Mouse (Mus musculus) heart, embryonic 12.5 days (tissue): ENCODE measurements at regions not wholly inside any gene's neighbourhood (a gene's known extent, or its start where the extent isn't known, plus 50 kb on each side); places are given as distances from the start of the nearest gene placed in this dataset.

ENCODE experiments used
- ATAC-seq: fragments of 200-750 bp; cut with Nextera tagmentation; 2 replicates; pipeline ENCODE4 v1.8.0; 2017; ENCODE audit warnings: moderate TSS enrichment, moderate library complexity; ENCODE audit not compliant: insufficient number of reproducible peaks, low FRiP score
- H3K27ac ChIP-seq: fragments of 300-500 bp; sonication (generic); 2 replicates; pipeline ENCODE4 v1.5.1; 2016; ENCODE audit warnings: mild to moderate bottlenecking, moderate library complexity; ENCODE audit not compliant: poor library complexity, severe bottlenecking
- H3K27me3 ChIP-seq: fragments of 300-500 bp; sonication (generic); replicated peaks from 2 replicates; pipeline ENCODE4 v1.6.1; 2016; ENCODE audit warnings: mild to moderate bottlenecking, moderate library complexity
- H3K36me3 ChIP-seq: fragments of 300-500 bp; sonication (generic); 2 replicates; pipeline ENCODE4 v1.6.1; 2016; ENCODE audit warnings: mild to moderate bottlenecking, moderate library complexity
- H3K4me1 ChIP-seq: fragments of 300-500 bp; sonication (generic); replicated peaks from 2 replicates; pipeline ENCODE4 v1.6.1; 2016; ENCODE audit warnings: mild to moderate bottlenecking
- H3K4me2 ChIP-seq: fragments of 300-500 bp; sonication (generic); 2 replicates; pipeline ENCODE4 v1.6.1; 2016; ENCODE audit warnings: mild to moderate bottlenecking, moderate library complexity
- H3K4me3 ChIP-seq: fragments of 300-500 bp; sonication (generic); 2 replicates; pipeline ENCODE4 v1.5.1; 2016; ENCODE audit warnings: mild to moderate bottlenecking
- H3K9ac ChIP-seq: fragments of 300-500 bp; sonication (generic); 2 replicates; pipeline ENCODE4 v1.6.1; 2016; ENCODE audit warnings: mild to moderate bottlenecking, moderate library complexity
- H3K9me3 ChIP-seq: fragments of 300-500 bp; sonication (generic); replicated peaks from 2 replicates; pipeline ENCODE4 v1.6.1; 2016; ENCODE audit warnings: mild to moderate bottlenecking, moderate library complexity
- WGBS: fragments of 180-500 bp; shearing (Covaris S2); methylation state at CpG from one replicate; pipeline ENCODE4 v1.1.7; 2016; 5-methylcytosine and 5-hydroxymethylcytosine counted together

DNA sequence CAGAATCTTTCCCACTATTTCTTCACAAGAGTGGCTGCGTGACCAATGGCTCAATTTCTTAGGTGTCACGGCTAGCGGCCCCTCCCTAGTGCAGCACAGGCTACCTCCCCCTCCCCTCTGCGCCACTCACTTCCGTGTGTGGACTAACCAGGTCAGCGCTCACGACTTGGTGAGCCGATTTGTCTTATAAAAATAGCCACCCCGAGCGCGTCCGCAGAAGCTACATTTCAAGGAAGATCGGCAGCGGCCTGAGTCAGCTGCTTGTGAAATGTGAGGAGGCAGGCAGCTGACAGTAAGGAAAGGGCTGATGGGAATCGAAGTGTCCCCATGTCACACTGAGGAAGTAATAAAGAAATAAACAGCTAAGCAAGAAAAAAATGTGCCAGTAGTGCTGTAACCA lies 82.3 kb upstream of the Pced1b start:
- H3K4me2 ChIP-seq, result no peak overlapping the region
- no peaks in the 10 kb centered on the region for H3K9me3 ChIP-seq
- H3K27ac ChIP-seq, result no peak overlapping the region
- no peaks in the 10 kb centered on the region for H3K27me3 ChIP-seq
- no peak overlapping the region for H3K9ac ChIP-seq
- no peak for ATAC-seq
- no peaks in the 10 kb centered on the region for H3K36me3 ChIP-seq
- no peak overlapping the region for H3K4me3 ChIP-seq
- WGBS, result 73% methylated on average over 15 of the region's 15 CpGs
- H3K4me1 ChIP-seq, result peaks cover 6% of the 10 kb centered on the region

DNA sequence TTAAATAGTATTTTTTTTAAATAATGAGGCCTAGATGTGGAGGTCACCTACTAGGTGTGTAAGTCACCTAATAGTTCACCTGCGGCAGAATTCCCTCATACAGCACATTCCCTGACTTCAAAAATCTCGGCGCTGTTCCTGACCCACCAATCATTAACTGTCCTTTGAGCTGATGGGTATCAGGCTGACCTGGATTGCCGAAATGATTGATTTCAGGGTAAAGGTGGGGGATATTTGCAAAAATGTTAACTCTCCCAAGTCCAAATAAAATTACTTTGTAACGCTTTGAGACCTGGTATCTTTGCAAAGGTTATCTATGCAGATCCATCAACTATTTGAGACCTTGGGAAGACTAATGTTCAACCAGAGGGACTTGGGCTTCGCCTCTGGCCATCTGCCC lies 82.9 kb upstream of the Pced1b start:
- H3K9ac ChIP-seq, result no peak overlapping the region
- H3K9me3 ChIP-seq, result no peaks in the 10 kb centered on the region
- H3K36me3 ChIP-seq, result no peaks in the 10 kb centered on the region
- no peak for ATAC-seq
- H3K4me3 ChIP-seq, result no peak overlapping the region
- H3K4me2 ChIP-seq, result no peak overlapping the region
- H3K27ac ChIP-seq, result no peak overlapping the region
- 88% methylated on average over 6 of the region's 6 CpGs for WGBS
- H3K4me1 ChIP-seq, result 0 out of 2 replicates have a peak, but pooled peaks cover 3% of the 10 kb centered on the region
- no peaks in the 10 kb centered on the region for H3K27me3 ChIP-seq

DNA sequence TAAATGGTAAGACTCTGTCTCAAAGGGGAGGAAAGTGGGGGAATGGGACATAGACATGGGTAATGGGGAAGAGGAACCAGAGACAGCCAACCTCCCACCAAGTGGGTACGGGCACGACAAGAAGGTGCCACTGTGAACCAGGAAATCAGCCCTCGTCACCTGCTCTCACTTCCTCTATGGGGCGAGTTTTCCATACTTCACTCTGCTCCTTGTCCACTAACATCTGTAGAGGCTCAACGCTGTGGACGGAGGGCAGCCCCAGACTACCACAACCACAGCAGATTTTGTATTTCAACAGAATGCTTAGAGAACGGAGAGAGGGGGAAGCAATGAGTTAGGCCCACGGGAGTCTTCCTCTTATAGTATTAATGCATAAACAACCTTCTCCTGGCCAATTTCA lies 83.8 kb upstream of the Pced1b start:
- Histone ChIP-seq H3K27me3 (no peaks in the 10 kb centered on the region), H3K9ac (no peak overlapping the region), H3K36me3 (no peaks in the 10 kb centered on the region), H3K27ac (no peak overlapping the region), H3K4me1 (no peaks in the 10 kb centered on the region), H3K4me2 (no peak overlapping the region), H3K4me3 (no peak overlapping the region), H3K9me3 (no peaks in the 10 kb centered on the region)
- ATAC-seq, result no peak
- WGBS, result 85% methylated on average over 8 of the region's 8 CpGs

GRCm38 (mm10) chr15:97162305-97162704 lies 84.6 kb upstream of the Pced1b start:
- Histone ChIP-seq H3K36me3 (no peaks in the 10 kb centered on the region), H3K27ac (no peak overlapping the region), H3K9ac (no peak overlapping the region), H3K4me2 (no peak overlapping the region), H3K9me3 (no peaks in the 10 kb centered on the region), H3K4me3 (no peak overlapping the region), H3K27me3 (no peaks in the 10 kb centered on the region), H3K4me1 (peaks cover 8% of the 10 kb centered on the region; the same call in 1 of the 2 replicates)
- ATAC-seq, result no peak
- 83% methylated on average over 8 of the region's 8 CpGs for WGBS

DNA sequence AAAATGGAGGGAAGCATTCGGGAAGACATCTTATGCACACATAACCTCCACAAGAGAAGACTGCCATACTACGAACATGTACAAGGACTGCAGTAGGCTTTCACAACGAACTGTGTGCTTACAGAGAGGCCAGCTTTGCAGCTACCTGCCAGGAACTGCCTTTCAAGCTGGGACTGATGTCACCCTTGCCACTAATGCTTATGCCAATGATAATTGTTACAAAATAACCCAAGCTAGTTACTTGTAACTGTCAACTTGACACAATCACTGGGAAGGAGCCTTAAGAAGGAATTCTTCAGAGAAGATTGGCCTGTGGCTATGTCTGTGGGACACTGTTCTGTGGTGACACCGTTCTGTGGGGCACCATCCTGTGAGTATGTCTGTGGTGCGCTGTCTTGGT lies 85.4 kb upstream of the Pced1b start:
- Histone ChIP-seq H3K9ac (no peak overlapping the region), H3K4me2 (no peak overlapping the region), H3K27ac (no peak overlapping the region), H3K36me3 (no peaks in the 10 kb centered on the region), H3K4me1 (peaks cover 10% of the 10 kb centered on the region; the same call in 1 of the 2 replicates), H3K9me3 (no peaks in the 10 kb centered on the region), H3K27me3 (no peaks in the 10 kb centered on the region), H3K4me3 (no peak overlapping the region)
- 83% methylated on average over 5 of the region's 5 CpGs for WGBS
- no peak for ATAC-seq

GRCm38 (mm10) chr15:97152354-97152753 lies 94.6 kb upstream of the Pced1b start:
- ATAC-seq, result no peak
- Histone ChIP-seq H3K27me3 (no peaks in the 10 kb centered on the region), H3K4me3 (no peak overlapping the region), H3K9me3 (no peaks in the 10 kb centered on the region), H3K4me1 (peaks cover 8% of the 10 kb centered on the region; the same call in 1 of the 2 replicates), H3K27ac (no peak overlapping the region), H3K4me2 (no peak overlapping the region), H3K36me3 (no peaks in the 10 kb centered on the region), H3K9ac (no peak overlapping the region)
- 60% methylated on average over 8 of the region's 8 CpGs for WGBS

DNA sequence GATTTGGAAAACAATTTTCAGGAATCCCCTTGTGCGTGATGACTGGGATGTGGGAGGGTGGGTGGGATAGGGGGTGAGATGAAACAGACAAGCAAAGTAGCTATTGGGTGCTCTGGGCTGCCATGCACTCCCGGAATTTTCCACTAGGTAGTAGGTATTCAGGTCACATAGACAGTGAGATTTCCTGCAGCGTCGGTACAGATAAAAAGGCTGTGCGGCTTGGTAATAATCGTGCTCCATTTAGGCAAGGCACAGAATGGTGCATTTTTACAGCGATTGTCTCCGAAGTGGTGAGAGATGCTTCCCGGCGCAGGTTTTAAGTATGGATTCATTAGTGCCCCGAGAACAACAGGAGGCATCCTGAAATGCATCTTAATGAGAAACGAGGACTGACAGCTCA lies 95.1 kb upstream of the Pced1b start:
- Histone ChIP-seq H3K4me2 (no peak overlapping the region), H3K4me1 (0 out of 2 replicates have a peak, but pooled peaks cover 6% of the 10 kb centered on the region), H3K9ac (no peak overlapping the region), H3K4me3 (no peak overlapping the region), H3K9me3 (no peaks in the 10 kb centered on the region), H3K27ac (no peak overlapping the region), H3K36me3 (no peaks in the 10 kb centered on the region), H3K27me3 (no peaks in the 10 kb centered on the region)
- 77% methylated on average over 12 of the region's 12 CpGs for WGBS
- ATAC-seq, result no peak

GRCm38 (mm10) chr15:97150983-97151735 lies 95.4 kb upstream of the Slc38a4 start:
- Histone ChIP-seq H3K4me2 (no peak overlapping the region), H3K27ac (no peak overlapping the region), H3K4me3 (no peak overlapping the region), H3K4me1 (0 out of 2 replicates have a peak, but pooled peaks cover 6% of the 10 kb centered on the region), H3K27me3 (no peaks in the 10 kb centered on the region), H3K9me3 (no peaks in the 10 kb centered on the region), H3K9ac (no peak overlapping the region), H3K36me3 (no peaks in the 10 kb centered on the region)
- no peak for ATAC-seq
- 73% methylated on average over 10 of the region's 10 CpGs for WGBS

DNA sequence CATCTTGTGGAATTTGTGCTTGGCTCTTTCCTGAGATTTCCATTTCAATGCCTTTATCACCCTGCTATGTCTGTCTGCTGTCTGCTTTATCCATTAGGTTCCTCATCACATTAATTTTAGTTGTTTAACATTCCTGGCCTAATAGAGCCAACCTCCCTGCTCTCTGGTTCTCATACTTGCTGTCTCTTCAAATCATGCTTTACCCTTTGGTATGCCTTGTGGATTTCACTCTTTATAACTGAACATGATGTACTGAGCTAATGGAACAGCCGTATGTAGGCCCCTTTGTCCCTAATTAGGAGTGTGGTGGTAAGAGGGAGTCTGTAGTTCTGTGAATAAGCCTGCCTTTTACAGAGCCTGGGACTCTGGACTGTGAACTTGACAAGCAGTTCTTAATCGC lies 86.2 kb upstream of the Slc38a4 start:
- ATAC-seq, result no peak
- H3K4me3 ChIP-seq, result no peak overlapping the region
- H3K36me3 ChIP-seq, result 0 out of 2 replicates have a peak, but pooled peaks cover 2% of the 10 kb centered on the region
- H3K9ac ChIP-seq, result no peak overlapping the region
- H3K27me3 ChIP-seq, result no peaks in the 10 kb centered on the region
- no peak overlapping the region for H3K4me2 ChIP-seq
- no peak overlapping the region for H3K27ac ChIP-seq
- H3K9me3 ChIP-seq, result peaks cover 8% of the 10 kb centered on the region
- WGBS, result 79% methylated on average over 2 of the region's 2 CpGs
- no peaks in the 10 kb centered on the region for H3K4me1 ChIP-seq

DNA sequence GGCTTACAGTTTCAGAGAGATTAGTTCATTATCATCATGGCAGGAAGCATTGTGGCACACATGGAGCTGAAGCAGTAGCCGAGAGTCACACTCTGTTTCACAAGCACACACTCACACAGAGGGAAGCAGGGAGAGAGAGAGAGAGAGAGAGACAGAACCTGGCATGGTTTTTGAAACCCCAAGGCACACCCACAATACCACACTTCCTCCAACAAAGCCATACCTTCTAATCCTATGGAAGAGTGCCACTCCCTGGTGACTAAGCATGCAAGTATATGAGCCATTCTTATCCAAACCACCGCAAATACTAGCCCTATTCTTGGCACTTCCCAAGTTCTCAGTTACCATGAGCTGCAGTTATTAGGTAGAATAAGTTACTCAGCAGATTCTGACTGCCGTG lies 82.5 kb upstream of the Slc38a4 start:
- ATAC-seq, result no peak
- H3K4me1 ChIP-seq, result peaks cover 7% of the 10 kb centered on the region; the same call in 1 of the 2 replicates
- peaks cover 8% of the 10 kb centered on the region for H3K9me3 ChIP-seq
- H3K27me3 ChIP-seq, result no peaks in the 10 kb centered on the region
- 71% methylated on average over 3 of the region's 3 CpGs for WGBS
- H3K4me3 ChIP-seq, result no peak overlapping the region
- no peak overlapping the region for H3K9ac ChIP-seq
- H3K4me2 ChIP-seq, result no peak overlapping the region
- H3K27ac ChIP-seq, result no peak overlapping the region
- 0 out of 2 replicates have a peak, but pooled peaks cover 2% of the 10 kb centered on the region for H3K36me3 ChIP-seq

GRCm38 (mm10) chr15:97135291-97135690 lies 79.5 kb upstream of the Slc38a4 start:
- Histone ChIP-seq H3K27me3 (no peaks in the 10 kb centered on the region), H3K4me3 (no peak overlapping the region), H3K36me3 (0 out of 2 replicates have a peak, but pooled peaks cover 2% of the 10 kb centered on the region), H3K9me3 (peaks cover 8% of the 10 kb centered on the region), H3K4me1 (peaks cover 7% of the 10 kb centered on the region; the same call in 1 of the 2 replicates), H3K4me2 (no peak overlapping the region), H3K27ac (no peak overlapping the region), H3K9ac (0 out of 2 replicates have a peak overlapping the region, but pooled peaks have one; percentile 13)
- no peak for ATAC-seq
- WGBS, result 8% methylated on average over 11 of the region's 11 CpGs
